Mouse (Mus musculus): ENCODE results near the gene Blcap.

Gene Blcap

DNA sequence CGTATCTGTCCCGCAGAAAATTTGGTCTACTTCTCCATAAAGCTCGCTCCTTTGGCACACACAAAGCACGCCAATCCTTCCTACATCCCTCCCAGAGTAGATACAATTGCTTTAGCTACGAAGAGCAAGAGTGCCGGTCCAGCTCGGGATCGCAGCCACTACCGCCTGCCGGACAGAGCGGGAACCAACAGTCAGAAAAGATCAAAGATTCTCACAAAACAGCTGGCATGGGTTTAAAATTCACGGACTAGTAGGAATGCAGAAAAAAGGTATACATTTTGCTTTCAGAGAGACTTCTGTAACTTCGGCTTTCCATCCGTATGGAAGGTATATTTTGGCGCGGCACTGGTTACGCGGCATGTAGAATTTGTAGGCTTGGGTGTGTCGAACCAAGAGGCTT, 11.6 kb downstream of the Blcap start:
- no peak for DNase-seq

GRCm38 (mm10) chr2:157558520-157558919, 12.6 kb downstream of the Blcap start:
- no peak for DNase-seq

- no peak for DNase-seq
Measured at GRCm38 (mm10) chr2:157558051-157558450, 13.0 kb downstream of the Blcap start.

DNA sequence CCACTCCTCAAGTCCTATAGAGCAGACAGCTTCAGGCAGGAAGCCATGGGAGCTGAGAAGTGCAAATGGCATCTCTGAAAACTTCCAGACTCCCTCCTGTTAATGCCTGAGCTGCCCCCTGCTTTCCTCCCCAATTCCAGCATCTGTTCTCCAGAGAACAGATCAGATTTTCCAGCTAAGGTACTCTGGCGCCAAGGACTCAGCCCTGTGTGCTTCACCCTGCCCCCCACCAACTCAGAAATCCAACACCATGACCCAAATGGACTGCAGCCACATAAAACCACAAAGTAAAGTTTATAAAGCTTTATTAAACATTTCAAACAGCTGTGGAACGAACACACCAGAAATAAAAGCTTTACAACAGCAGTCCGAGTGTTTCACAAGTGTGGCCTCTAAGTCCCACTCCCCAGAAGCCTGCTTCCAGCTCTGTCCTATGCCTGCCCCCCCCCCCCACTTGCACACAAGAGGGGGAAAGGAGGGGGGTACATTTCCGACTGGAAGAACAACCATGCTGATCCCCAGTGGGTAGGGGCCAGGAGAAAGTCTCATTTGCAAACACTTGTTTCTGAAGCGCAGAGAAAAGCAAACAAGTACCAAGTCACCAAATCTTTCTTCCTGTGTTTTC, 14.9 kb downstream of the Blcap start:
- peak; percentile 62 for DNase-seq

- no peak for DNase-seq
Measured at GRCm38 (mm10) chr2:157552158-157552886, 18.8 kb downstream of the Blcap start.

DNA sequence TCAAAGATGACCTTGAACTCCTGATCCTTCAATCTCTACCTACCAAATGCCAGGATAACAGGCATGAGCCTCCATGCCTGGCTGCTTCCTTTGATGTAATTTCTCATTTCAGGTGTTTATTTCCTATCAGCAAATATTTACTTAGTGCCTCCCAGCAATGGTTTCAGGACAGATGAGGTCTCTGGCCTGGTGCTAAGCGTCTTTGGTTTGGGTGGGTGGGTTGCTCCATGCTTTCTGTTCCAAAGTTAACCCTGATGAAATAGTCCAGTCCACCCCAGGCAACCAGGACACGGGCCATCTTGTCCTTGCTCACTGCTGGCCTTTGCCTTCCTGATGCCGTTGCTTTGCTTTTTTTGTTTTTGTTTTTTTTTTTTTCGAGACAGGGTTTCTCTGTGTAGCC, 20.8 kb downstream of the Blcap start:
- no peak for DNase-seq

DNA sequence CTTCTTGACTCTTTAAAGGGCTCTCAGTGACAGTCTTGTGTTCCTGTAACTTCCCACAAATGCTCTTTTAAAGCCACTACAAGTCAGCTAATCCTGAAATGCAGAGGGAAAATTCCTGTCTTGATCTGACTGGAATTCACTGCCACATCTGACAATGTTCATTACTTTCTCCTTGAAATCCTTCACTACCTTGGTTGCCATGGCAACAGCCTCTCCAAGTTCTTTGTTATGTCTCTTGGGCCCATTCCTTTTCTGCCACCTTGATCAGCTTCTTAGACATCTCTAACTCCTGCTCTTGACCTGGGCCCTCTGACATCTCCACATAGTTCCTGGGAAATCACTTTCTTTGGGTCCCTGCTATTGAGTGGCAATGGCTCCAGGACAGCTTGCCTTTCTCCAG, 24.4 kb downstream of the Blcap start:
- DNase-seq: no peak

DNA sequence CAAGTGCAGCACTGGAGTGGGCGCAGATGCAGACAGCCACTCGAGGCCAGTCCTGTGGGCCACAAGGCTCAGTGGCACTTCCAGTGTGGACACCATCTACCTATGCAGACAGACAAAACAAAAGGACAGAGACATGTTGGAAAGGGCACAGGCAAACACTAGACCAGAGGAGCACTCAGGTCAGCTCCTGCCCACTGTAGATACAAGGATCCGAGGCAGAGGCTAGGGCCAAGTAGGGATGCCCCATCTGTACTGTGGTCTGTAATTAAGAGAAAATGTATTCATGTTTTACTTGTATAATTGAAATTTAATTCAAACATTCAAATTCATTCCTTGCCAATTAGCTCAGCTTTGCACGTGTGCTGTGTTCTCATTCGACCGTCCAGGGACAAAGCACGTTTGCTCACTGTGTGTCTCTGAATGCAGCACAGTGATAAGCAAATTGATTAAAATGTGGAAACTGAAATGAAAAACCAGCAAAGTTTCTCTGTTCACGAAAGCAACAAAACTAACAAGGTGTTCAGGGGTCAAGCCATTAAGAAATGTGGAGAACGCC, 26.7 kb downstream of the Blcap start:
- no peak for DNase-seq

GRCm38 (mm10) chr2:157542415-157542814, 28.7 kb downstream of the Blcap start:
- DNase-seq: no peak

DNA sequence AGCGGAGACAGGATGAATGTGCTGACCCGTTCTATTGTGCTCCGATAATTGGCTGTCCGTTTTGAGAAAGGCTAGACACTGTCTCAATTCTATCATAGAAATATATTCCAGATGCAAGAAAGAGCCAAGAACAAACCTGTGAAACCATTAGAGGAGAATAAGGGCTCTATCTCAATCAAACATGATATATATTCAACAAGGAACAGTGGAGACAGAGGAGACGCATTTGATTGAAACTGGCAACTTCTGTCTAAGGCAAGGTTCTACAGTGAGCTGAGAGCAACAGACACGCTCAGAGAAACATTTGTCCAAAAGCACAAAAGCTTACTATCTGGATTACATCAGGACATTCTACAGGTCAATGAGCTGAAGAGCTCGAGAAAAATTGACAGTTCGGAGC, 29.4 kb downstream of the Blcap start:
- DNase-seq: no peak

DNA sequence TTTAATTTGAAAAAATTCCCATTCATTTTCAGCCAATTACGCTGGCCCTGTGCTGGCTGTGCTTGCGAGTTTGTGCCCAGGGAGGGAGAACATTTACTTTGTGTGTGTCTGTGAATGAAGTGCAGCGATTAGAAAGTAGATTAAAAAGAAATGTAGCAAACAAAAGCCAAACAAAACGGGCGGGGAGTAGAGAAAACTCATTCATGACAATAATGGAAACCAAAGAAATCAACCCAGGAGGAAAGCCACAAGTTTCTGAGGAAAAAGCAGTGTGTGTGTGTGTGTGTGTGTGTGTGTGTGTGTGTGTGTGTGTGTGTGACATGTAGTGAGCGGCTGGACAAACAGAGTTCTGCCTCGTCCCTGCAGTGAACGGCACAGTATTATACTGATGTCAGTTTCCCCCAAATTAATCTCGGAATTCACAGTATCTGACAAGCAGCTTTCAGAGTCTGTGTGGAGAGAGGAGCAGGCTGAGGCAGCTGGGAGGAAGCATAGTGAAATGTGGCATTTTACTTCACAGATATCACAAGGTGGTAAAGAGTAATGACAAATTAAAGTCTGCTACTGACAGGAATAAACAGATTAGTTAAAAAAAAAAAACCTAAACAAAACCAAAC, 30.0 kb downstream of the Blcap start:
- no peak for DNase-seq

DNA sequence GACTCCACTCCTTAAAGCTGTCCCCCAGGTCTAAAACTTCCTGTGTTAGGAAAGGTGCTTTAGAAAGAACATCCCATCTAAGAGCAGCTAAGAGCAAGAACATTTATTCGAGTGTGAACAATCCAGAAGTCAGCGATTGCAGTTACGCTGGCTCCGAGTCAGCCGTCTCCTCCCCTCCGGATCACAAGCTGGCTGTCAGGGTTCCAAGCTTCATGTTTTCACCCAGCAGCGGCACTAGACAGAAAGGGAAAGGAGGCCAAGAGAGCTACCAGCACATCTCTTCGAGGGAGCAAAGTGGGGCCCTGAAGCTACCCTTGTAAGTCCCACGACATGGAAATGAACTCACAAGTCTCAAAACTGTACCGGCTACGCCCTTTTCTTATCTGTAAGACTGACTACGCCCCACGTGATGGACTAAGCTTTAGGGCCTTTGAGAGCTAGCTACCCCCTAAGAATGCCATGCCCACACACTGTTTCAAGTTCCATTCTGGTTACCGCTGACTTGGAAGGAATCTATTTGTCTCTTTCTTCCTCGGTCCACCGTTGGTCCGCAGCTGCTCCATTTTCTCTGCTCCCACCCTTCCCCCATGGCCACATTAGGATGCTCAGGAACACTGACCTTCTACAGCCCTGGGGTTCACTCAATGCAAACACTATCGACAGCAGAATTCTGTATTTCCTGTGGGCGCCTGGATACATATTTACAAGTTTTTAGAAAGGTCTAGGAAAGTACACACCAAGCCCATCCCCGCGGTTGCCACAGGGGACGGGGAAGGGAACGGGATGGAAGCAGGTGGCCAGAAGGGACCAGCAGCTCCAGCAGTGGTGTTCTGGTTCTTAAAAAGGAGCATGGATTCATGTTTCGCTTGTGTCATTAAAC, 30.8 kb downstream of the Blcap start:
- peak; percentile 77 for DNase-seq

DNA sequence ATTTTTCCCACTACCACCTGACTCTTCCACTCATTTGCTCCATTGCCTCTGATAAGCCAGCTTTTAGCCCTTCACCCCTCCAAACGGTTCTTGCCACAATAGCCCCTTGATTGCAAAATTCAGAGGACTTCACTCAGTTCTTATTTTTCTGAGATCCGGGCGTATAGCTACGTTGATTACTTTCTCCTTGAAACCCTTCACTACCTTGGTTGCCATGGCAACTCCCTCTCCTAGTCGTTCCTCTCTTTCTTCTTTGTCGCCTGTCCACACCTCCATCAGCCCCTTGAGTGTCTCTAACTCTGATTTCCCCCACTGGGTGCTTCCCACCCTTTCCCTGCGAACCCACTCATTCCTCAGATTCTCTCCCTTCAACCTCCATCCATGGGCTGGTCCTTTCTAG, 34.0 kb downstream of the Blcap start:
- no peak for DNase-seq

DNA sequence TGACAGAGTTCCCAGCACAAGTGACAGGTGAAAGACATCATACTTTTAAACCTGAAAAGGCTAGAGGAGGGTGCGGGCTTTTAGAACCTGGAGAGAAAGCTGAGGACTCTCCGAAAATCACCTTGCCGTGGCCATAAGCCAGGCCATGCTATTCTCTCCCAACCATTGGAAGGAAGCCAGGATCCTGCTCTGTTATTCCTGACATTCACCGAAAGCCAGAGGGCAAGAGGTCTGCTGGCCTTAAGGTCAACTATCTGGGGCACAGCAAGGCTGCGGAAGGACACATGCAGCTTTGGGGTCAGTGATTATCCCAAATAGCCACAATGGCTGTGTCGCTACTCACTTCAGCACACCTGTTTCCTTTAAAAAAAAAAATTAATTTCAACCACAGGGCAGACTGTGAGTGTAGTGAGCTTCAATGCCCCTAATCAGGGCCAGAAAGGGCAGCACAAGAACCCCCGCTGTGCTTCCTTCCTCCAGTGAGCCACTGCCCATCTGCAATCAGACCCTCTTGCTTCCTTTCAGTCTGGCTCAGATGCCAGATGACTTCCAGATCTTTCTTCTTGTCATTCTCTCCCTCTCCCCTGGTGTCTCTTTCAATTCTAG, 34.5 kb downstream of the Blcap start:
- DNase-seq: no peak

DNA sequence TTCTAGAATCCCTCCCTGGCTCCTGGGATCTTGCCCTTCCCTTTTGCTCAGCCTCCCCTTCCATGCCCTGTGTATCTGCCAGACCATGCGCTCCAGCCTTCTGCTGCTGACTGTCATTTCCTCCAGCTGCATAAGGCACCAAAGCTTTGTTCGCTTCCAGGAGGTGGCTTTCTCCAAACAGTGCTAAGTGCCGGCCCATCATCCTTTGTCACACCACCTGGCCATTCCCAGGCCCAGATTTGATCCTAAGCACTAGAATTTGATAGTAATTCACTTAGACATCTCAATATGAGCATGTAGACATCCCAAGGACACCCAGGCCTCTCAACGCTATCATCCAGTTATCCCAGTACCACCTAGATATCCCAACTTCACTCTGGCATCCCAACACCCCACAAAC, 36.9 kb downstream of the Blcap start:
- no peak for DNase-seq

- no peak for DNase-seq
Measured at GRCm38 (mm10) chr2:157531681-157532426, 39.2 kb downstream of the Blcap start.

- no peak for DNase-seq
Measured at GRCm38 (mm10) chr2:157530056-157530955, 40.8 kb downstream of the Blcap start.

DNA sequence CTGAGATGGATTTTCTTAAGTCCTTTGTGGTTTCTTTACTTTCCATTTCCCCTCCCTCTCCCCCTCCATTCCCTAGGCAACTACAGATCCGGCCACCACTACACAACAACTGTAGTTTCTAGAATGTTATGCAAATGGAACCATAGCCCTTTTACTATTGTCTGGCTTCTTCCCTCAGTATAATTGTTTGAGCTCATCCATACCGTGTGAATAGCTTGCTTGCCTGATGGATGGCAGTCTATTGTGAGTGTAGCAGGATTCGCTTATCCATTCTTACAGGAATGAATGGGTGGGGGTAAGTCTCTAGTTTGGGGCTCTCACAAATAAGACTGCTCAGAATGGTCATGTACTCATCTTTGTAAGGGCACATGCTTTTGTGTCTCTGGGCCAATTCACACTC, 48.5 kb downstream of the Blcap start:
- no peak for DNase-seq

- DNase-seq: no peak
Measured at GRCm38 (mm10) chr2:157520496-157520895, 50.6 kb downstream of the Blcap start.

- DNase-seq: no peak
Measured at GRCm38 (mm10) chr2:157519452-157519851, 51.6 kb downstream of the Blcap start.

DNA sequence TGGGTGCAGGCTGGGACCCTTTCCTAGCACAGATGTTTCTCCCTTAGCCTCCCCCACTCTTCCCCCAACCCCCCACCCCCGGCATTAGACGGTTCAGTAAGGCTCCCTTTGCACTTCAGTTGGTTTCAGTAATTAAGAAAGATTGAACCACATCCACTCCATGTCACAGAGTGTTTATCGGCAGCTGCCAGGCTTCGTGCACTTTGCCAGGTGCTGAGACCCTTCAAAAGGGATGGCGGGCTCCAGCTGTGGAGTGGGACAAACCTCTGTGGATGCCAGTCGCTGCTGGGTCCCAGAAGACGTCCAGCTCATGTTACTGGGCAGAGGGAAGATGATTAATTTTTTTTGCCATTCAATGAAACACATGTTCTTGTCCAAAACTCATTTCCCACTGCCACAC, 52.6 kb downstream of the Blcap start:
- no peak for DNase-seq

Measured in lung, postnatal 10 days (tissue).